Mouse (Mus musculus) common myeloid progenitor, adult 5-6 weeks (primary cell): ENCODE results near the gene Try4. TPM values are rescaled to one million over a fixed set of nuclear protein-coding genes. Genes with fewer than 3 reads are reported as not detected.
"Not testable (repeated sequence)": the region's sequence is repeated elsewhere in the genome, so short reads cannot be mapped to it uniquely, and the experiment has no call there.

Experiments used
- ATAC-seq: replicated peaks from 2 replicates; pipeline ENCODE4 v1.8.0; 2016; ENCODE audit warnings: low read depth, mild to moderate bottlenecking, moderate TSS enrichment, inconsistent platforms; ENCODE audit not compliant: poor library complexity, severe bottlenecking
- total RNA-seq: library from RNA; stranded (forward); fragments of 200-1000, 187-1606 nt; gene quantifications from 2 replicates; pipeline ENCODE4 v1.2.3, GENCODE M21; 2017

Try4 gene
- not detected in 2 replicates for total RNA-seq

DNA sequence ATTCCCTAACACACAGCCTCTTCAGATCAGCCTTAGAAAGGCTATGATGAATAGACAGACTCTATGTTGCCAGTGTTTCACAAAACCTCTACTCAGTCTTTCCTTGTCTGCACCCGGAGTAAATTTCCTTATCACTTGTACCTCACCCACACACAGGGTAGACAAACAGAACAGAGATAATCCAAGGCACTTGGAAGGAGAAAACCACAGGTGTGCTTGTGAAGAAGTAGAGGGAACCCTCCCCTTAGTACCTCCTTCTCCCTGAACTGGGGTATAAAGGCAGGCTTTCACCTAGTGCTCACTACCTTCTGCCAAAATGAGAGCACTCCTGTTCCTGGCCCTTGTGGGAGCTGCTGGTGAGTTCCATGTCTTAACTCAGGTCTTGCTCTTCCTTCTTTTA lies at the start of gene Try4:
TSS of gene Try4 (plus strand) at position 301 of the 400 bp plus-strand sequence.
- ATAC-seq: no peak

DNA sequence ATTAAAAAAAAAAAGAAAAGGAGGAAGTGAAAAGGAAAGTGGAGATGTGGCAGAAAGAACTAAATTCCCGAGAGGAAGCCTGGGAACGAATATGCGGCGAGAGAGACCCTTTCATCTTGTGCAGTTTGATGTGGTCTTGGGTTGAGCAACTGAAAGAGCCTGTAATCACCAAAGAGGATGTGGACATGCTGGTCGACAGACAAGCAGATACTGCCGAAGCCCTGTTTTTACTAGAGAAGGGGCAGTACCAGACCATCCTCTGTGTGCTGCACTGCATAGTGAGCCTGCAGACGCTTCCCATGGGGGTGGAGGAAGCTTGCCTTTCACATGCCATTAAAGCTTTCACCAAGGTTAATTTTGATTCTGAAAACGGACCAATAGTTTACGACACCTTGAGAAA lies 48.8 kb upstream of the Try4 start:
- ATAC-seq: peak; percentile 78

DNA sequence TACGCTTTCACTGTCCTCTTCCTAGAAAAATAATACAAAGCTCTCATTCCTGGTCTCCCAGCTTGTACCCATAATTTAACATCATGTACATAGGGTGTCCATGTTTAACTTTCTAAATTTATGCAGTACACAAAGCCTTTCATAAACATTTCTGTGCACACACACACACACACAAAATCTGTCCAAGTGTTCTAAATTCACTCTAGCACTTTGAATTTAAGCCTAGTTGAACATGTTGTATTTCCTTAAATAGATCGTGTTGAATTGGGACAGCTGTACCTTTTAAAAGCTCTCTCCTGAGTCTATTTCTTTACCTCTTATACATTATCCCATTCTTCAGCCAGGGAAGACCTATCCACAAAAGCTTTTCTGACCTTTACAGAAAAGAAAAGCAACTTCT lies 45.6 kb upstream of the Try4 start:
- no peak for ATAC-seq

DNA sequence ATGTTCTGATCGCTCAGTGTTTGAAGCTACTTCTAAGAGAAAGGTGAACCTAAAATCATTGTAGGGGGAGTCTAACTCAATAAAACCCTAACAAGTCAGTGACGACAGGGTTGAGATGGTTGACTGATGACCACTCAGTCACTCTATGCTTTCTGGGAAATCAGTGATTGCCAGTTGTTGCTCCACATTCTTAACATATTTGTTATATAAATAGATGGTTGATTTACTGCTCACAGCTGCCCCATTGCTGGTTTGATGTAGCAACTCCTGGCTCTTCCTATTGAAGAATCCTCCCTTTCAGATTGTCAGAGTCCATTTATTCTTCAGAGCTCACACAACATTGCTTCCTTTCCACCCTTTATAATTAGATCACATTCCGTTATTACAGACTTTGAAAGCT lies 44.6 kb upstream of the Try4 start:
- no peak for ATAC-seq

DNA sequence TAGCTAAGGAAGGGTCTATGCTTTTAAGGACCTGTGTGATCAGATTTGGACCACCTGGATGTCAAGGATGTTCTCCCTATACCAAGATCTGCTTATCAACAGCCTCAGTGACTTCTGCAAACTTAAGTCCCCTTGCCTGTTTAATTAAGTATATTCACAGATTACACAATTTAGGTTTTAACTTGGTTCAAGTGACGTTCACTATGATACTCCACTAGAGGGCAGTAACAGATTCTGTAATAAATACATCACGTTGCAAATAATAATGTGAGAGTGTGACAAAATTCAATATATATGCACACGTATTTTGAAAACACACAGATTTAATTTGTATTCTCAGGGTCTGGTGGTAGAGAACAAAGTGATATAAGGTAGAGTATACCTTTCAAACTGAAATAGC lies 39.3 kb upstream of the Try4 start:
- ATAC-seq: peak; percentile 80

DNA sequence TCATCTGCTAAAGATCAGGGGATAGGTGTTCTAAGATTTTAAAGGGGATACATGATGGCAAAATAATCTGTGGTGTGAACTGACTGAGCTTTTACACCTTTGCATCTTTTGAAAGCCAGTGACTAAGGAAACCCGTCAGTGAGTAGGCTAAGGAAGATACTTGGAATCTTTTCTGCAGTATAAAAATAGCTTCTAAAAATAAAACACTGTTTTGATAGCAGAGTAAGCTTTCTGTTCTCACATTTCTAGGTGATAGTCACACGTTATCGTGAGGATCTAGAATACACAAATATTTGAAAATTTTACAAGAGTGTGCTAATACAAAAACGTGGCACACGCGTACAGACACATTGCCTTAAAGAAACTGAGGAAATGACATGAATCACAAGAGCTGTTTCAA lies 35.9 kb upstream of the Try4 start:
- no peak for ATAC-seq

DNA sequence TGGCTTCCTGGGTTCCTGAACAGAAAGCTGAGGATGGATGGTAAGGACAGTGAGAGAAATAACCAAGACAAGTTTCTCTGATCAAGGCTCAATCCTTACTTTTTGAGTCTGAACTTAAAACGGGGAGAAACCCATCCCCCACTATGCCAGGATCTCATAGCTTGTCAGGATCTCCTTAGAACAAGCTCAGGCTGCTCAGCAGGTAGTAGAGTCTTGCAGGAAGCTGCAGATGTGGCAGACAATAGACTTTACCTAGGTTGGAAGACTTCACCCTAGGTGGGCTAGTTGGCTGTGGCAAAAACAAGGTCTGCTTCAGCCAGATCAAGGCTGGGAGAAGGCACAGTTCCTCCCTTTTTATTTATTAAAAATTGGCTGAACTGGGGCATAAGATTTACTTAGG lies 3.8 kb upstream of the Try4 start:
- no peak for ATAC-seq

DNA sequence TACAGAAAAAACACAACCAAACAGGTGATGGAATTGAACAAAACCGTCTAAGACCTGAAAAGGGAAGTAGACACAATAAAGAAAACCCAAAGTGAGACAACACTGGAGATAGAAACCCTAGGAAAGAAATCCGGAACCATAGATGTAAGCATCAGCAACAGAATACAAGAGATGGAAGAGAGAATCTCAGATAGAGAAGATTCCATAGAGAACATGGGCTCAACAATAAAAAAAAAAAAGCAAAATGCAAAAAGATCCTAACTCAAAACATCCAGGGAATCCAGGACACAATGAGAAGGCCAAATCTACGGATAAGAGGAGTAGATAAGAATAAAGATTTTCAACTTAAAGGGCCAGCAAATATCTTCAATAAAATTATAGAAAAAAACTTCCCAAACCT lies 14.7 kb downstream of the Try4 start, which contains the start of gene Try5:
TSS of gene Try5 (minus strand) at position 101 of the 400 bp plus-strand sequence.
- not testable (repeated sequence) for ATAC-seq

DNA sequence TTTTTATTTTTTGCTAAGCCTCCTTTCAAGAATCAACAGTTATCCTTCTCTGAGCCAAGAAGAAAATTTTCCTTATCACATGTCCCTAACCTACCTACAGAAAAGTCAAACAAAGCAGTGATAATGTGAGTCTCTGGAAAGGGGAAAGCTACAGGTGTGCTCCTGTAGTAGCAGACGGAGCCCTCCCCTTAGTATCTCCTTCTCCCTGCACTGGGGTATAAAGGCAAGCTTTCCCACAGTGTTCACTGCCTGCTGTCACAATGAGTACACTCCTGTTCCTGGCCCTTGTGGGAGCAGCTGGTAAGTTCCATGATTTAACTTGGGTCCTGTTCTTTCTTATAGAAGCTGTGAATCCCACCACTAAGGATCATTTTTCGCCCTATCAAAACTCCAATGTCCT lies 51.9 kb downstream of the Try4 start, which contains the start of gene Try10:
TSS of gene Try10 (plus strand) at position 174 of the 400 bp plus-strand sequence.
- ATAC-seq: no peak

Other genes with a start within 250 kb of the Try4 start
- not detected in 2 replicates for gene Try5, start 14.6 kb downstream of the Try4 start, total RNA-seq
- gene Try10, start 51.8 kb downstream of the Try4 start, total RNA-seq: not detected in 2 replicates
- gene Prss3, start 75.4 kb downstream of the Try4 start, total RNA-seq: not detected in 2 replicates
- not detected in 2 replicates for gene Gm5771, start 90.1 kb downstream of the Try4 start, total RNA-seq
- gene Gm10334, start 143.9 kb downstream of the Try4 start, total RNA-seq: not detected in 2 replicates
- gene Prss1, start 156.7 kb downstream of the Try4 start, total RNA-seq: not detected in 2 replicates
- gene Prss2, start 219.5 kb downstream of the Try4 start, total RNA-seq: not detected in 2 replicates